ENCODE assay signal across 23 mouse cellular contexts in genomic region chr5:147815592-147815991, GRCm38 (mm10). TPM values are rescaled to one million over a fixed set of nuclear protein-coding genes. Genes with fewer than 3 reads are reported as not detected.
A peak's percentile ranks its signal among the peaks of the same experiment; 100 is the strongest.
DNase-seq lines count a peak whose midpoint lies in the region; ATAC-seq and TF ChIP-seq lines count a peak whose summit lies in the region.
"Had no signal": no experiment of that assay in that cellular context is flagged by ENCODE, and none has a peak within 500 bp of the region (broad histone marks: within the 10 kb centered on the region; RNA-seq: fewer than 3 reads in every experiment).

No protein-coding gene starts in this region.

- H3K27me3 ChIP-seq in kidney, postnatal 0 days (ENCODE audit: insufficient read depth, low read length): no peaks in the 10 kb centered on the region
- H3K27me3 ChIP-seq in liver, embryonic 14.5 days (ENCODE audit: control insufficient read depth, insufficient read depth, low read length): no peaks in the 10 kb centered on the region
- no peaks in the 10 kb centered on the region for H3K27me3 ChIP-seq in midbrain, embryonic 14.5 days (ENCODE audit: control insufficient read depth, insufficient read depth, low read length)

- no peak overlapping the region for H3K4me3 ChIP-seq in kidney, postnatal 0 days (replicated peaks; ENCODE audit: low read depth, low read length)
- no peak overlapping the region for H3K4me3 ChIP-seq in liver, embryonic 14.5 days (ENCODE audit: insufficient read depth in 1 of 2, low read depth in 2 of 2, low read length in 2 of 2)
- H3K4me3 ChIP-seq in midbrain, embryonic 14.5 days (replicated peaks; ENCODE audit: low read depth, low read length): no peak overlapping the region
- H3K4me3 ChIP-seq: forebrain, embryonic 10.5 days; hindbrain, embryonic 10.5 days; left cerebral cortex, adult 2 months; limb, embryonic 10.5 days; midbrain, embryonic 10.5 days had no signal

- H3K36me3 ChIP-seq in kidney, postnatal 0 days (ENCODE audit: insufficient read depth, low read length): no peaks in the 10 kb centered on the region
- no peaks in the 10 kb centered on the region for H3K36me3 ChIP-seq in liver, embryonic 14.5 days (replicated peaks; ENCODE audit: control insufficient read depth, insufficient read depth, low read depth)
- no peaks in the 10 kb centered on the region for H3K36me3 ChIP-seq in midbrain, embryonic 14.5 days (ENCODE audit: control insufficient read depth, insufficient read depth, low read length)
- H3K36me3 ChIP-seq: forebrain, embryonic 10.5 days; hindbrain, embryonic 10.5 days; limb, embryonic 10.5 days; midbrain, embryonic 10.5 days had no signal

- H3K9ac ChIP-seq in kidney, postnatal 0 days (ENCODE audit: low read depth, low read length): no peak overlapping the region
- H3K9ac ChIP-seq in liver, embryonic 14.5 days (replicated peaks): no peak overlapping the region
- H3K9ac ChIP-seq in midbrain, embryonic 14.5 days (replicated peaks; ENCODE audit: low read length): no peak overlapping the region
- H3K9ac ChIP-seq: forebrain, postnatal 0 days had no signal

- 66% methylated on average over 8 of the region's 8 CpGs for WGBS in kidney, postnatal 0 days
- 22% methylated on average over 8 of the region's 8 CpGs for WGBS in liver, embryonic 14.5 days (ENCODE audit: insufficient replicate concordance)
- WGBS in midbrain, embryonic 14.5 days: 91% methylated on average over 8 of the region's 8 CpGs

- H3K9me3 ChIP-seq in kidney, postnatal 0 days (replicated peaks; ENCODE audit: low read length): 0 out of 2 replicates have a peak, but pooled peaks cover 6% of the 10 kb centered on the region
- H3K9me3 ChIP-seq in liver, embryonic 14.5 days (ENCODE audit: control insufficient read depth, low read length): no peaks in the 10 kb centered on the region; the same call in none of the 2 replicates
- H3K9me3 ChIP-seq in midbrain, embryonic 14.5 days (ENCODE audit: control insufficient read depth, low read length): 0 out of 2 replicates have a peak, but pooled peaks cover 6% of the 10 kb centered on the region
- H3K9me3 ChIP-seq: limb, embryonic 10.5 days had no signal

- TF ChIP-seq CTCF in kidney, postnatal 0 days (IDR thresholded peaks at IDR 0.05; ENCODE audit: low read depth): no peak
- no peak for TF ChIP-seq CTCF in liver, embryonic 14.5 days (IDR thresholded peaks at IDR 0.05; ENCODE audit: low read depth)

- no peak overlapping the region for H3K27ac ChIP-seq in kidney, postnatal 0 days
- H3K27ac ChIP-seq in liver, embryonic 14.5 days: no peak overlapping the region
- H3K27ac ChIP-seq in midbrain, embryonic 14.5 days (replicated peaks; ENCODE audit: low read depth, low read length): no peak overlapping the region
- H3K27ac ChIP-seq: forebrain, embryonic 10.5 days; hindbrain, embryonic 10.5 days; hindbrain, postnatal 0 days; left cerebral cortex, adult 2 months; limb, embryonic 10.5 days; midbrain, embryonic 10.5 days had no signal

- H3K4me1 ChIP-seq in kidney, postnatal 0 days (replicated peaks; ENCODE audit: insufficient read depth, low read length): no peaks in the 10 kb centered on the region
- H3K4me1 ChIP-seq in liver, embryonic 14.5 days (replicated peaks; ENCODE audit: control insufficient read depth in 2 of 2, insufficient read depth in 2 of 2, low read length in 1 of 2): no peaks in the 10 kb centered on the region
- H3K4me1 ChIP-seq in midbrain, embryonic 14.5 days (ENCODE audit: control insufficient read depth, insufficient read depth, low read length): no peaks in the 10 kb centered on the region
- H3K4me1 ChIP-seq: forebrain, embryonic 10.5 days; hindbrain, embryonic 10.5 days; limb, embryonic 10.5 days; midbrain, embryonic 10.5 days had no signal

- ATAC-seq in kidney, postnatal 0 days (replicated peaks; ENCODE audit: low FRiP score, low read depth): no peak
- peak; percentile 77 for ATAC-seq in liver, embryonic 14.5 days (ENCODE audit: insufficient read depth)
- no peak for ATAC-seq in midbrain, embryonic 14.5 days (ENCODE audit: low FRiP score, low TSS enrichment)
- ATAC-seq: forebrain, postnatal 0 days; hindbrain, postnatal 0 days; intestine, postnatal 0 days had no signal

- TF ChIP-seq EP300 in liver, embryonic 14.5 days (IDR thresholded peaks at IDR 0.05; ENCODE audit: low read depth): no peak

- peak; percentile 58 for DNase-seq in kidney, adult 11 months
- no peak for DNase-seq in kidney, postnatal 10 days
- peak; percentile 58 for DNase-seq in MEL-GATA-1-ER (ENCODE audit: extremely low read depth, low read depth)
- DNase-seq in kidney, postnatal 0 days (ENCODE audit: low spot score): peak; percentile 12
- DNase-seq in liver, embryonic 14.5 days (ENCODE audit: low read depth in 3 of 3, low spot score in 3 of 3): no peak
- DNase-seq in ovary, adult 18-20 months (ENCODE audit: low spot score): no peak
- no peak for DNase-seq in midbrain, embryonic 14.5 days
- DNase-seq: cerebellum, adult 11-12 months; cerebellum, postnatal 36 days; forebrain, postnatal 0 days; gastrocnemius, postnatal 36 days; layer of hippocampus, adult 9-11 months; lung, adult 18-20 months; lung, postnatal 36 days; retina, postnatal 1 day; thymus, postnatal 14 days had no signal

- H3K4me2 ChIP-seq in kidney, postnatal 0 days (ENCODE audit: low read length): no peak overlapping the region
- H3K4me2 ChIP-seq in liver, embryonic 14.5 days (ENCODE audit: low read depth): no peak overlapping the region
- H3K4me2 ChIP-seq in midbrain, embryonic 14.5 days (ENCODE audit: low read length): no peak overlapping the region

RNA-seq across cellular contexts. Expression of gene Pomp, which starts 44.7 kb away (rescaled TPM):
- polyA plus RNA-seq in kidney, postnatal 0 days (2015; fragmentation: Nextera tagmentation; extraction: Ambion mirVana): 521 and 525 TPM in 2 replicates
- polyA plus RNA-seq in liver, embryonic 14.5 days (2012; rRNA removed): 62.5 and 109 TPM in 2 replicates
- 255 and 261 TPM in 2 replicates for polyA plus RNA-seq in liver, embryonic 14.5 days (2014; fragmentation: Nextera tagmentation; extraction: Ambion mirVana)
- polyA plus RNA-seq in midbrain, embryonic 14.5 days (2014; fragmentation: Nextera tagmentation; extraction: Ambion mirVana): 491 and 555 TPM in 2 replicates

Comparison
In these comparisons a context has a peak if more than half of its experiments do, and no peak if none do; other contexts are left out.
1. DNase-seq: peak in kidney, adult 11 months (single experiment), MEL-GATA-1-ER (single experiment) and kidney, postnatal 0 days (single experiment); none in kidney, postnatal 10 days (single experiment), liver, embryonic 14.5 days (0 of 3), ovary, adult 18-20 months (single experiment) and midbrain, embryonic 14.5 days (single experiment).